Comparison of ENCODE assay signal across 15 mouse cellular contexts in genomic region chr2:17168896-17169295, GRCm38 (mm10).
"Had no signal": no experiment of that assay in that cellular context is flagged by ENCODE, and none has a peak within 500 bp of the region (broad histone marks: within the 10 kb centered on the region; RNA-seq: fewer than 3 reads in every experiment).

No protein-coding gene starts in this region.

- DNase-seq: gastrocnemius, postnatal 14 days; gastrocnemius, postnatal 36 days; heart, adult 11 months; heart, adult 2 months; heart, postnatal 14 days; heart, postnatal 36 days; kidney, adult 11 months; kidney, adult 2 months; kidney, adult 9 months; kidney, postnatal 10 days; kidney, postnatal 25 days; kidney, postnatal 4 days; layer of hippocampus, adult 9-11 months; layer of hippocampus, postnatal 36 days; left cerebral cortex, postnatal 4 days had no signal
